Mouse (Mus musculus) E14TG2a.4 (cell line): ENCODE data around the gene Ica1.

Experiments used
- H3K27me3 ChIP-seq: 2 replicates; pipeline ENCODE4 v1.6.1; 2014; ENCODE audit warnings: low read length, control low read depth; ENCODE audit not compliant: insufficient read depth
- H3K36me3 ChIP-seq: 2 replicates; pipeline ENCODE4 v1.6.1; 2014; ENCODE audit warnings: low read length, control low read depth; ENCODE audit not compliant: insufficient read depth
- H3K4me1 ChIP-seq: replicated peaks from 2 replicates; pipeline ENCODE4 v1.6.1; 2014; ENCODE audit warnings: low read depth, low read length, control low read depth
- H3K4me3 ChIP-seq: replicated peaks from 2 replicates; pipeline ENCODE4 v1.5.1; 2014; ENCODE audit warnings: mild to moderate bottlenecking, low read length
- H3K9me3 ChIP-seq: 2 replicates; pipeline ENCODE4 v1.6.1; 2014; ENCODE audit warnings: low read length, control low read depth
- CTCF ChIP-seq: conservative IDR thresholded peaks from 2 replicates; pipeline ENCODE4 v1.5.1; 2014; ENCODE audit warnings: low read length
- NANOG ChIP-seq: IDR thresholded peaks from 2 replicates; pipeline ENCODE4 v1.6.1; 2014; ENCODE audit warnings: borderline replicate concordance, low read length, mixed read lengths
- POU5F1 ChIP-seq: IDR thresholded peaks from 2 replicates; pipeline ENCODE4 v1.6.1; 2014; ENCODE audit warnings: low read length, borderline replicate concordance

Ica1 gene

DNA sequence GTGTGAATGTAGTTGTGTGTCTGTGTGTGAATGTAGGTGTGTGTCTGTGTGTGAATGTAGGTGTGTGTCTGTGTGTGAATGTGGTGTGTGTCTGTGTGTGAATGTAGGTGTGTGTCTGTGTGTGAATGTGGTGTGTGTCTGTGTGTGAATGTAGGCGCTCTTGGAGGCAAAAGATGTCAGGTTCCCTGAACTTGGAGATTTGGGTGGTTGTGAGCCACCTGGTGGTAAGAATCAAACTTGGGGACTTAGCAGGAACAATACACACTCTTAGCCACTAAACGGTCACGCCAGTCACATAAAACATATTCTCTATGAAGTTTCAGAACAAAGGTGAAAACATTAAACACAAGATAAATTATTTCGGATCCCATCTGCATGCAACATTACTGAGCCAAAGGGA, 39.9 kb downstream of the Ica1 start:
- H3K9me3 ChIP-seq = no peaks in the 10 kb centered on the region
- no peaks in the 10 kb centered on the region for H3K27me3 ChIP-seq
- no peaks in the 10 kb centered on the region for H3K36me3 ChIP-seq
- no peak for TF ChIP-seq CTCF
- TF ChIP-seq NANOG = no peak
- TF ChIP-seq POU5F1 = no peak
- no peak overlapping the region for H3K4me3 ChIP-seq
- H3K4me1 ChIP-seq = peaks cover 14% of the 10 kb centered on the region

DNA sequence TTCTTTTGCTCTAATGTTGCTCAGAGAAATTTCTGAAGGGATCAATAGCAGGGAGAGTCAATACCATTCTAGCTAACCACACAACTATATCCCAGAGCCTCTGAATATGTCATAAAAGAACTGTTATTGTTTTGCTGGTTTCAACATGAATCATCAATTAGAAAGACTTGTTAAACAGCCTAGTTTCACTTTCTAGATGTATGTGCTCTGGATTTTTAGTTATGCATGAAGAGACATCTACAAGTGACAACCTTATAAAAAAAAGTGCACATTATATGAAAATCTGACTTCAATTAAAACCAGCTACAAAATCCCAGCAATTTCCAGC, 41.8 kb downstream of the Ica1 start:
- Histone ChIP-seq H3K4me3 (no peak overlapping the region), H3K27me3 (no peaks in the 10 kb centered on the region), H3K4me1 (0 out of 2 replicates have a peak, but pooled peaks cover under 1% of the 10 kb centered on the region), H3K9me3 (no peaks in the 10 kb centered on the region), H3K36me3 (no peaks in the 10 kb centered on the region)
- TF ChIP-seq NANOG = no peak
- no peak for TF ChIP-seq CTCF

DNA sequence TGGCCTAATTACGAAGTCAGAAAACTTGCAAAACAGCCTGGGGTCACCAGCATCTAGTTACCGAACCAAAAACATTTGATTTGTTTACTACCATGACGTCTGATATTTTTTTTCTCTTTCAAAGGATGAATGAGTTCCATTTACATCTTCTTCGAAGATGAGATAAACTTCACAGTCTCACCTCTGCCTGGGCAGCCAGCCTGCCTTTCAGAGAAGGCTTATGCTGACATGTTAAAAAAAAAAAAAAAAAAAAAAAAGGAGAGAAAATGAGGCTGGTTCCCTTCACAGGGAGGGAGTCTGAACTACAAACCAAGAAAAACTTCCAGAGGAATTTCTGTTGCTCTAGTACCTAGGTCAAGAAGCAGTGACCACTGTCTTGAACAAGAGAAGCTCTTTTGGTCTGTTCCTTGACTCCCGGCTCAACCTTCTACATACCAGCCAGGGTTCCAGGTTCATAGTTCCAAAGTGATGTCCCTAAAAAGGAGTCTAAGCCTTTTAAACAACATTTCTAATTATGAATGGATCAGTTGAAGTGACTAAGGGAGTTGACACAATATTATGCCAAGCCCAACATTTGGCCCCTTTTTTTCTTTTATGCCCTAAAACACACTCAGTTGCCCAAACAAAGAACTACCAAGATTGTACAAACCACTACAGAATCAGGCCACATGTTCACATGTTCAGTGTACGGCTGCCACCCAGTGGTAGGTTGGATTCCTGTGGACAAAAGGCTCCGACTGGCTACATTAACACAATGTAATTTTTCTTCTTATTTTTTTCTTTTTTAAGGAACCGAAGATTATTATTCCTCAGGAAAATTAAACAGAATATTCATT, 42.4 kb downstream of the Ica1 start:
- Histone ChIP-seq H3K4me3 (no peak overlapping the region), H3K9me3 (no peaks in the 10 kb centered on the region), H3K36me3 (no peaks in the 10 kb centered on the region), H3K27me3 (no peaks in the 10 kb centered on the region), H3K4me1 (no peaks in the 10 kb centered on the region)
- TF ChIP-seq POU5F1 (no peak), CTCF (no peak), NANOG (no peak)

DNA sequence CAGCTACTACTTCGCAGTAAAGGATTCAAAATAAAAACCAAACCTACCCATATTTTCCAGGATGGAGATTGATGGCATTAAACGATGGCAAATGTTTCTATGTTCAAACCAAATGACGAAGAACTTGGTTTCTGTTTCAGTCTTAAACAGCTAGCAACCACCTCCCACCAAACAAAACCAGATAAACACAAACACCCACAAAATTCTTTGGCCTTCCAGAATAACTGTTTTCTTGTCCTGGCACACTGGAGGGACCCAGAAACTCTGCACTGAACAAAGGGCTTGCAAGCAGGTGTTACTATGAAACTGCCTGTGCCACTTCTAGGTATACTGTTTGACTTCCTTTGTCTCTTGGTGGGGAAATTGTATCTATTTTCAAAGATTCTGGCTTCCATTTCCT, 43.2 kb downstream of the Ica1 start:
- Histone ChIP-seq H3K4me1 (no peaks in the 10 kb centered on the region), H3K27me3 (no peaks in the 10 kb centered on the region)
- TF ChIP-seq NANOG = no peak
- no peak for TF ChIP-seq CTCF
- TF ChIP-seq POU5F1 = no peak

DNA sequence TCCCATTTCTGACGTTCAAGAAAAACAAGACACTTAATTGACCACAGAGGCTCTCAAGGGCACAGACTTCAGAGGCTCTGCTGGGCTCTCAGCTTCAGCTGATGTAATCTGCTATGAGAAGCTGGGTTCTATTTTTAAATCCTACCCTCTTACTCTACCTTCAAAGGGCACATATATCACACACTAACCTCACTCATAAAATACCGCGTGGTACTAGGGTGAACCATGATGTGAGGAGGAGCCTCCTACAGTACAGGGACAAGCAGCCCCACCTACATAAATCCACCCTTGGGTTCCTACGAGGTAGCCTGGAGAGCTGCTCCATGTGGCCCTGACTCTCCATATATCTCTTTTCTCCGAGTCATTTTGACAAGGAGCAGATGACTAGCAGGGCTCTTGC, 45.8 kb downstream of the Ica1 start:
- TF ChIP-seq POU5F1 = no peak
- no peak for TF ChIP-seq CTCF
- TF ChIP-seq NANOG = no peak
- no peaks in the 10 kb centered on the region for H3K9me3 ChIP-seq
- H3K27me3 ChIP-seq = no peaks in the 10 kb centered on the region
- no peaks in the 10 kb centered on the region for H3K4me1 ChIP-seq
- no peaks in the 10 kb centered on the region for H3K36me3 ChIP-seq
- H3K4me3 ChIP-seq = no peak overlapping the region

More for the DNA sequence above, 43.2 kb downstream of the Ica1 start:
- Histone ChIP-seq H3K36me3 (no peaks in the 10 kb centered on the region), H3K9me3 (no peaks in the 10 kb centered on the region), H3K4me3 (no peak overlapping the region)

DNA sequence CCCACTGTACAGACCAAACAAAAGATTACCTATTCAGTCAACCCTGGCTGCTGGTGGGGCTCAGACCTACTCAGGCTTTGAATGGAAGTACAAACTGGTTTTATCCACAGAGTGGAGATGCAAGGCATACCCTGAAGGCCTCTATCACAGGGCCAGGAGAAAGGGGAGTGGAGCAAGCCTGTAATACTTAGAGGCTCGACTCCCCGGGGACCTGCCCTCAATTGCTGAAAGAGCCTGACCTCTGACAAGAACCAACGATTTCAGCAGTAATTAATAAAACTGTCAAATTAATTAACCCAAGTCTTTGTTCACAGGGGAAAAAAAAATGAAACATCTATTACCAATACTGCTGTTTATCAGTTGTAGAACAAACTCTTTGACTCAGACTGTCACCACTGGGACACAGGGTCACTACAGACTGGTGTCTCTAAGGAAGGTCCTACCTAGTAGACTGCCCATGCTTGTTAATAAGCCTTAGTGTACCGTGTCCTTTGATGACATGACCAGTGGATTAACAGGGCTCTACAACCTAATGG, 46.6 kb downstream of the Ica1 start:
- H3K36me3 ChIP-seq = no peaks in the 10 kb centered on the region
- TF ChIP-seq CTCF (no peak), NANOG (no peak), POU5F1 (no peak)
- no peak overlapping the region for H3K4me3 ChIP-seq
- no peaks in the 10 kb centered on the region for H3K27me3 ChIP-seq
- H3K9me3 ChIP-seq = no peaks in the 10 kb centered on the region
- no peaks in the 10 kb centered on the region for H3K4me1 ChIP-seq

DNA sequence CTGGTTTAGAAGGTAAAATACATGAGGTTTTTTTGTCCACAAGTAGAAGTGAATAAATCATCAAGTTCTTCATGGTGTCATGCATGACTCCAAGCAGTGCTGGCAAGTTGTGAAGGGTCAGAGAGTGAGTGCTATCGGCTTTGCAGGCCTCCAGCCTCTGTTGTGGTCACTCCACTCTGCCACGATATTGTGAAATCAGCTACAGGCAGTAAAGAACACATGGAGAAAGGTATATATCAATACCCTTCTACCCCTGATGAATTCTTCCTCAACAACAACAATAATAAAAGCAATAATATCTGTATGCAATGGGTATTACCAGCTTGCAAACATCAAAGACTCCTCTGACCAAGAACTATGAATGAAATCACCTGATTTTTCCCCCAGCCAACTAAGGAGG, 47.9 kb downstream of the Ica1 start:
- H3K27me3 ChIP-seq = no peaks in the 10 kb centered on the region
- no peaks in the 10 kb centered on the region for H3K9me3 ChIP-seq
- TF ChIP-seq NANOG (no peak), CTCF (no peak)
- no peak overlapping the region for H3K4me3 ChIP-seq
- H3K4me1 ChIP-seq = no peaks in the 10 kb centered on the region
- no peaks in the 10 kb centered on the region for H3K36me3 ChIP-seq

DNA sequence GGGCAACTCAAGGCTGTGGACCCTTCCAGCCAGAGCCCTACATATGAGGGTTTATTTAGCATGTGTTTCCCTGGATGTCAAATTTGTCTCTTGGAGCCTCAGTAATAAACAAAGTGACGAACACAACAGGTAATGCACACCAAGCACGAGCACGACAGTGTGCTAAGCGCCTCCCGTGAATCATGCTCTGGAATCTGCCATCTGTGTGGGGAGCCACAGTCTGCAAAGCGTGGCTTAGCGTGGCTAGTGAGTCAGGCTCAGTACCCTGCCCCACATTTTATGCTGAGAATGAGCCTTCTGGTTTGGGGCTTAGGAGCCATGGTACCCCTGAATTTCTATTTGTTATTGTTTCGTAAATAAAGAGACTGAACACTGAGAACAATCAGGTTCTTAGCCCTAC, 50.5 kb downstream of the Ica1 start:
- Histone ChIP-seq H3K4me3 (no peak overlapping the region), H3K4me1 (no peaks in the 10 kb centered on the region), H3K27me3 (no peaks in the 10 kb centered on the region), H3K9me3 (no peaks in the 10 kb centered on the region), H3K36me3 (no peaks in the 10 kb centered on the region)
- no peak for TF ChIP-seq POU5F1
- TF ChIP-seq NANOG = no peak
- TF ChIP-seq CTCF = no peak

DNA sequence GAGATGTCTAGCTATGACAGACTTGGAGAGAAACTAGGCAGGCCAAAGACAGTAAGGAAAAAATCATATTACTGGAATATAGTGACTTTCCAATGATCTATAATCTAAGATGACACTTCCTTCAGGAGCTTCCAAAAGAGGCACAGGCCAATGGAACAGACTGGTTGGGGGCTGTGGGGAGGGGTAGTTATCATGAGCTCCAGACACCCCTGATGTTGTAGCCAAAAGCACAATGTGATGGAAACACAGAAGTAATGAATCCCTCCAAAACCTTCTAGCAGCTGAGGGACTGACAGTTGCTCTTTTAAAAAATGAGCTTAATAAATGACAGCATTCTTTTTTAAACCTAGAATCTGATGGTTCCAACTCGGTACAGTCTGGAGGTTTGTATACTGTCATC, 52.7 kb downstream of the Ica1 start:
- Histone ChIP-seq H3K4me1 (no peaks in the 10 kb centered on the region), H3K36me3 (no peaks in the 10 kb centered on the region), H3K27me3 (no peaks in the 10 kb centered on the region), H3K9me3 (no peaks in the 10 kb centered on the region), H3K4me3 (no peak overlapping the region)
- no peak for TF ChIP-seq NANOG
- TF ChIP-seq CTCF = no peak
- no peak for TF ChIP-seq POU5F1
